Mouse (Mus musculus) forebrain, postnatal 0 days (tissue): ENCODE results near the gene Itgb2. TPM values are rescaled to one million over a fixed set of nuclear protein-coding genes. Genes with fewer than 3 reads are reported as not detected.

ENCODE experiments used
- ATAC-seq: fragments of 200-750 bp; cut with Nextera tagmentation; 2 replicates; pipeline ENCODE4 v1.8.0; 2017; ENCODE audit warnings: mild to moderate bottlenecking, moderate library complexity
- DNase-seq: peaks from one replicate; pipeline ENCODE4 v3.0.0-alpha.2; 2015
- H3K27ac ChIP-seq: fragments of 300-500 bp; sonication (generic); 2 replicates; pipeline ENCODE4 v1.5.1; 2014; ENCODE audit warnings: low read depth, mild to moderate bottlenecking, antibody characterized with exemption, low read length, moderate library complexity, mixed read lengths
- H3K27me3 ChIP-seq: fragments of 300-500 bp; sonication (generic); 2 replicates; pipeline ENCODE4 v1.6.1; 2014; ENCODE audit warnings: mild to moderate bottlenecking, low read length, mixed read lengths; ENCODE audit not compliant: insufficient read depth
- H3K36me3 ChIP-seq: fragments of 300-500 bp; sonication (generic); 2 replicates; pipeline ENCODE4 v1.6.1; 2014; ENCODE audit warnings: mild to moderate bottlenecking, moderate library complexity; ENCODE audit not compliant: insufficient read depth
- H3K4me1 ChIP-seq: fragments of 300-500 bp; sonication (generic); 2 replicates; pipeline ENCODE4 v1.6.1; 2014; ENCODE audit warnings: antibody characterized with exemption; ENCODE audit not compliant: insufficient read depth
- H3K4me2 ChIP-seq: fragments of 300-500 bp; sonication (generic); 2 replicates; pipeline ENCODE4 v1.6.1; 2014; ENCODE audit warnings: low read depth, mild to moderate bottlenecking, moderate library complexity
- H3K4me3 ChIP-seq: fragments of 300-500 bp; sonication (generic); 2 replicates; pipeline ENCODE4 v1.5.1; 2014; ENCODE audit warnings: low read depth, low read length, mixed read lengths
- H3K9ac ChIP-seq: fragments of 300-500 bp; sonication (generic); 2 replicates; pipeline ENCODE4 v1.6.1; 2014; ENCODE audit warnings: mild to moderate bottlenecking
- H3K9me3 ChIP-seq: fragments of 300-500 bp; sonication (generic); 2 replicates; pipeline ENCODE4 v1.6.1; 2016; ENCODE audit warnings: low read length
- CTCF ChIP-seq: sonication (generic); IDR thresholded peaks from 2 replicates; pipeline ENCODE4 v1.5.1; 2016; ENCODE audit warnings: antibody characterized with exemption, control low read depth, low read depth
- WGBS: fragments of 180-500 bp; shearing (Covaris S2); extraction: QIAGEN DNeasy Blood & Tissue Kit; methylation state at CpG from one replicate; pipeline ENCODE4 v1.1.7; 2014; 5-methylcytosine and 5-hydroxymethylcytosine counted together
- polyA plus RNA-seq: library from polyadenylated mRNA; unstranded; fragments of >200 nt; fragmentation: Nextera tagmentation; extraction: Ambion mirVana; gene quantifications from 2 replicates; pipeline ENCODE4 v1.2.1, GENCODE M21; 2015
- total RNA-seq: library from RNA; depleted of rRNA; stranded (reverse); fragments of >200 nt; gene quantifications from 2 replicates; pipeline ENCODE4 v1.2.3, GENCODE M21; 2014

Gene Itgb2
- total and polyA plus RNA-seq, 2 experiments from 2014 or later = 1.1 to 1.2 TPM

DNA sequence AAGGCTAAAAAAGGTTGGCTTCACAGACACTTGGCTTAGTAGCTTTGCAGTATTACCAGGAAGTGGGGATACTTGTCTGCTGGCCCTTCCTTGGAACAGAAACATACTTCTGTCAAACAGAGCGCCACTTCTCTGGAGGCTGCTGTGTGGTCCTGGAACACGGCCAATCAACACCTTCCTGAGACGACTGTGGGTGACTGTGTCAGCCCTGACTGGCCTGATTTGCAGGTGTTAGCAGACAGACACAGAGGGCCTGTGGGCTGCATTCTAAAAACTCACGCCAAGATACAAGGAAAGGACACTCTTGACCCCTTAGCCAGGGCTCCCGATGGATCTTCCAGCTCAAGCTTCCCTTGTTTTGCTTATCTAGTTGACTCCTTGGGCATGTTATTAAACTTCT, 74.9 kb downstream of the Itgb2 start:
- H3K27me3 ChIP-seq = no peaks in the 10 kb centered on the region
- no peaks in the 10 kb centered on the region for H3K9me3 ChIP-seq
- no peak overlapping the region for H3K9ac ChIP-seq
- H3K4me3 ChIP-seq = no peak overlapping the region
- WGBS = 69% methylated on average over 5 of the region's 5 CpGs
- ATAC-seq (no peak), DNase-seq (no peak)
- TF ChIP-seq CTCF = no peak
- peaks cover 8% of the 10 kb centered on the region; the same call in 1 of the 2 replicates for H3K4me1 ChIP-seq
- H3K27ac ChIP-seq = 0 out of 2 replicates have a peak overlapping the region, but pooled peaks have one; percentile 96
- no peak overlapping the region for H3K4me2 ChIP-seq
- H3K36me3 ChIP-seq = no peaks in the 10 kb centered on the region

DNA sequence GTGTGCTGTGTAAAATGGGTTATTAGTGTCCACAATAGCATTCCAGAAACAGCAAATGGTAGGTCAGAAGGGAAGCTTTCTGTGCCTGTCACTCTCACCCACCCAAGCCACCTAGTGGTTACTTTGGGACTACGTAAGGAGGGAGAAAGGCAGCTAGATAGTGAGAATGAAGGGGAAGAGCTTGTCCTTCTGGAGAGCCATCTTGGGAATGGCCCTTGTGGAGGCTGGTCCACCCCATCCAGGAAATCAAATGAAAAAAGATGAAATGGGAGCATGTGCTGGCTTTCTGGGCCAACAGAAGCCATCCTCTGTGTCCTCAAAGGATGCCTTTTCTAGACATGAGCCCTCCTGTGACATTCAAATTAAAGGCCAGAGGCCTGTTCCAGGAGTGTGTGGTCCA, 75.3 kb downstream of the Itgb2 start:
- Histone ChIP-seq H3K4me2 (peak overlapping the region; percentile 87), H3K4me1 (peaks cover 8% of the 10 kb centered on the region; the same call in 1 of the 2 replicates), H3K27ac (peak overlapping the region; percentile 96), H3K4me3 (peak overlapping the region; percentile 55), H3K9me3 (no peaks in the 10 kb centered on the region), H3K9ac (peak overlapping the region; percentile 81), H3K36me3 (peaks cover 2% of the 10 kb centered on the region), H3K27me3 (no peaks in the 10 kb centered on the region)
- peak; percentile 73 for TF ChIP-seq CTCF
- WGBS = 18% methylated on average over 1 of the region's 1 CpGs
- DNase-seq (no peak), ATAC-seq (no peak)

DNA sequence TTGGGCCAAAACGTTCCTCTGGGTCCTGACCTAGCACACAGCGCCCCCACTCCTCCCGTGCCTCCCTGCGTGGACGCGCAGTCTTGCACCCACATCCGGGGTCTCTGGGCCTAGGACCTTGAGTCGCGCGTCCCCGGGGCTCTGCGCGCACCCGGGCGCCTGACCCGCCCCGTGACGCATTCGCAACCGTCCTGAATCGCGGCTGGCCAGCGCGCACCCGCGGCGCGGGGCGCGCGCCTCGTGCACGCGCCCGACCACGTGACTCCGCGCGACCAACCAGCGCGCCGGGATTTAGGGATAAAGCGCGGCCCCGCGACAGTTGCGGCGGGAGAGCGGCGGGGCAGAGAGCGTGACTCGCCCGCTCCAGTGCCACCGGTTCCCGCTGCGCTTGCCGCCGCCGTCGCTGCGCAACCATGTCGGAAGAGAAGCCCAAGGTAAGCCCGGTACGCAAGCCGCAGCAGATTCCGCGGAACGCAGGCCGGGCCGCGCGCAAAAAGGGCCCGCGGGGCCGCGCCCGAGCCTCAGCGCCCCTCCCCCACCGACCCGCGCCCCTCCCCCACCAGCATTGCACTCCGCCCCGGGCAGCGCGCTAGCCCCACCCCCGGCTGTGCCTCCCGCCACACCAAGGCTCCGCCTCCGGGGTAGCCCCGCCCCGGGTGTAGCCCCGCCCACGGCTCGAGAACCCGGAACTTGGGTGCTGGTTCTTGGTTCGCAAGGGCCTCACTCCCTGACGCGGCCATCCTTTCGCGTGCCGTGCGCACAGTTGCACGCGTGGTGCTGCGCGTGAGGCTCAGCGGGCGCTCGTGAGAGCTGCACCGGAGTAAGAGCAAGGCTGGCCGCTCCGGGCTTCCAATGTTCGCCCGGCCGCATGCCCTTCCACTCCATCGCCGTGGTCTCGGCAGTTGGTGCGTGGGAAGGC, 76.1 kb downstream of the Itgb2 start, which contains the start of the genes Sumo3 and Gm49325:
Sumo3 (plus strand) TSS at position 190 of the 919 bp plus-strand sequence.
Gm49325 (plus strand) TSS at position 290 of the 919 bp plus-strand sequence.
- Histone ChIP-seq H3K4me2 (peak within 1 kb of the TSS; percentile 87), H3K9me3 (no peaks in the 10 kb centered on the region), H3K4me3 (peak within 1 kb of the TSS; percentile 55), H3K27me3 (no peaks in the 10 kb centered on the region), H3K4me1 (peaks cover 8% of the 10 kb centered on the region; the same call in 1 of the 2 replicates), H3K36me3 (peaks cover 10% of the 10 kb centered on the region), H3K27ac (peak within 1 kb of the TSS; percentile 96), H3K9ac (peak within 1 kb of the TSS; percentile 81)
- peak; percentile 36; the same call in 1 of the 2 replicates for TF ChIP-seq CTCF
- WGBS = 2% methylated on average over 119 of the region's 119 CpGs
- ATAC-seq = peak; percentile 90
- peak; percentile 95 for DNase-seq

DNA sequence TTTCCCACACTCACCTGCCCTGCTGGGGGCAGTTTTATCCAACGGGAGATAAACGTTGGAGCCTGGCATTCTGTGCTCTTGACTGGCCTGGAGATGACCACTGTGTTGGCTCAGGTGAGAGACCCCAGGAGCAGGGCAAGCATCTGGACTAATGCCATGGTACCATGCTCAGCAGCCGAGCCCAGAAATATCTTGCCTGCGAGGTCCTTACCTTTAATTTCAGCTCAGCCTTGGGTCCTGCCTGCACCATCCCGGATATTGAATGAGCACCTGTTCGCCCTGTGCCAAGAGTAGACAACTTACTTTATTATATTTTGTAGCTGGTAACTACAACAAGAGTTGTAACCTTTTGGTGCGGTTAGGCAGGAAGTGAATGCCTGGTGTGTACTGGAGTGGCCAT, 76.8 kb downstream of the Itgb2 start:
- Histone ChIP-seq H3K9me3 (no peaks in the 10 kb centered on the region), H3K4me3 (peak overlapping the region; percentile 55), H3K27me3 (no peaks in the 10 kb centered on the region), H3K9ac (peak overlapping the region; percentile 81), H3K4me2 (peak overlapping the region; percentile 87), H3K36me3 (peaks cover 16% of the 10 kb centered on the region), H3K4me1 (peaks cover 8% of the 10 kb centered on the region; the same call in 1 of the 2 replicates), H3K27ac (peak overlapping the region; percentile 96)
- DNase-seq (no peak), ATAC-seq (no peak)
- TF ChIP-seq CTCF = 0 out of 2 replicates have a peak, but pooled peaks have one; percentile 0
- 42% methylated on average over 7 of the region's 7 CpGs for WGBS

DNA sequence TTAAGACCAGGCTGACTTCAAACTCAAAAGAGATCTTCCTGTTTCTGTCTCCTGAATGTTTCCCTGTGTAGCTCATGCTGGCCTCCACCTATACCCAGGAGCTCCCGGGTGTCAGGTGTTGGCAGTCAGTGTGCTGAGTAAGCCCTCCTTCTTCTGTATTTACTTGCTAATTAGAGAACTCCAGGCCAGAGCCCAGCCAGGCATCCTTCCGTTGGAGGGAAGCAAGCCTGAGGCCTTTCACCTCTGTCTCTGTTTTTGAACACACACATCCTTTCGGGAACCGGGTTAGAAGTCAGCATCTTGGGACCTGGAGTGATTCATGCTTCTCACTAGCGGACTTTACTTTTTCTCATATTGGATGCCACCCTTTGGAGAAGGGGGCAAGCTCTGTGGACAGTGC, 77.4 kb downstream of the Itgb2 start:
- Histone ChIP-seq H3K27ac (no peak overlapping the region), H3K36me3 (peaks cover 18% of the 10 kb centered on the region), H3K4me3 (peak overlapping the region; percentile 55; the same call in 1 of the 2 replicates), H3K9ac (no peak overlapping the region), H3K9me3 (no peaks in the 10 kb centered on the region), H3K4me1 (peaks cover 8% of the 10 kb centered on the region; the same call in 1 of the 2 replicates), H3K4me2 (peak overlapping the region; percentile 87), H3K27me3 (no peaks in the 10 kb centered on the region)
- DNase-seq (no peak), ATAC-seq (no peak)
- no peak for TF ChIP-seq CTCF
- 62% methylated on average over 5 of the region's 5 CpGs for WGBS

DNA sequence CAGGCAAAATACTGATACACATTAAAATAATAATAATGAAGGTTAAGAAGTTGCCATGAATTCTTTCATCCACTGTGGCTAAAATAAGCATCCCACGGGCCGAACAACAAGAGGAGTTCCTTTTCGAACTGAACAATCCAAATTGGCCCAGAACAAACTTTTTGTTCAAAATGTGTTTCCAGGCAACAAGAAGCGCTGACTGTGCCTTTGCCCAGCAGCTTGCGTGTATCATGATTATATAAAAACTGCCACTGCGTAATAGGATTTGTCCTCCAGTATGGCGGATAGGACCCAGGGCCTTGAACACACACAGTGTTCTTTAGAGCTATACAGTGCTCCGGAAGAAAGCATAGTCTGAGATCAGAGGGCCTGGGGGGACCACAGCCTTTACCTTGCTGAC, 78.5 kb downstream of the Itgb2 start:
- WGBS = 80% methylated on average over 8 of the region's 8 CpGs
- Histone ChIP-seq H3K27ac (no peak overlapping the region), H3K27me3 (no peaks in the 10 kb centered on the region), H3K4me3 (no peak overlapping the region), H3K36me3 (peaks cover 27% of the 10 kb centered on the region), H3K9me3 (no peaks in the 10 kb centered on the region), H3K4me2 (no peak overlapping the region), H3K4me1 (peaks cover 8% of the 10 kb centered on the region; the same call in 1 of the 2 replicates), H3K9ac (no peak overlapping the region)
- no peak for DNase-seq
- no peak for ATAC-seq
- TF ChIP-seq CTCF = no peak
